Mouse (Mus musculus) kidney, adult 9 months (tissue): ENCODE measurements around the gene St14.
"Not testable (repeated sequence)": the region's sequence is repeated elsewhere in the genome, so short reads cannot be mapped to it uniquely, and the experiment has no call there.

ENCODE experiments used
- DNase-seq: peaks from one replicate; pipeline ENCODE4 v3.0.0; 2022

St14 gene

GRCm38 (mm10) chr9:31131205-31131968 lies at the start of gene St14:
Gene St14 (minus strand): TSS chr9:31131853.
- DNase-seq, result peak; percentile 79

- DNase-seq, result no peak
Measured at GRCm38 (mm10) chr9:31177692-31178091, 46.0 kb upstream of the St14 start.

GRCm38 (mm10) chr9:31176379-31177130 lies 44.9 kb upstream of the St14 start:
- DNase-seq, result peak; percentile 64

GRCm38 (mm10) chr9:31175978-31176377 lies 44.3 kb upstream of the St14 start:
- DNase-seq, result no peak

GRCm38 (mm10) chr9:31175346-31175745 lies 43.7 kb upstream of the St14 start:
- DNase-seq, result no peak

GRCm38 (mm10) chr9:31168356-31169093 lies 36.9 kb upstream of the St14 start:
- DNase-seq, result no peak

- DNase-seq, result no peak
Measured at GRCm38 (mm10) chr9:31167305-31167704, 35.7 kb upstream of the St14 start.

- DNase-seq, result not testable (repeated sequence)
Measured at GRCm38 (mm10) chr9:31165505-31165904, 33.9 kb upstream of the St14 start.

GRCm38 (mm10) chr9:31163327-31163726 lies 31.7 kb upstream of the St14 start:
- DNase-seq, result no peak

- no peak for DNase-seq
Measured at GRCm38 (mm10) chr9:31162911-31163310, 31.3 kb upstream of the St14 start.

- peak; percentile 40 for DNase-seq
Measured at GRCm38 (mm10) chr9:31159910-31160309, 28.3 kb upstream of the St14 start.

GRCm38 (mm10) chr9:31156594-31156993 lies 24.9 kb upstream of the St14 start:
- DNase-seq, result no peak

GRCm38 (mm10) chr9:31151050-31151449 lies 19.4 kb upstream of the St14 start:
- DNase-seq, result peak; percentile 36

- DNase-seq, result no peak
Measured at GRCm38 (mm10) chr9:31148135-31148534, 16.5 kb upstream of the St14 start.

GRCm38 (mm10) chr9:31145272-31145925 lies 13.7 kb upstream of the St14 start:
- DNase-seq, result peak; percentile 53

GRCm38 (mm10) chr9:31142924-31143323 lies 11.3 kb upstream of the St14 start:
- DNase-seq, result no peak

- DNase-seq, result no peak
Measured at GRCm38 (mm10) chr9:31133131-31133530, 1.5 kb upstream of the St14 start.

GRCm38 (mm10) chr9:31130357-31131204 lies 1.1 kb downstream of the St14 start:
- DNase-seq, result no peak

GRCm38 (mm10) chr9:31129956-31130355 lies 1.7 kb downstream of the St14 start:
- DNase-seq, result no peak

GRCm38 (mm10) chr9:31127876-31128465 lies 3.7 kb downstream of the St14 start:
- DNase-seq, result peak; percentile 51

GRCm38 (mm10) chr9:31126079-31126478 lies 5.6 kb downstream of the St14 start:
- DNase-seq, result no peak
